Mouse (Mus musculus) Patski (cell line): ENCODE measurements around the gene Eln. TPM values are rescaled to one million over a fixed set of nuclear protein-coding genes. Genes with fewer than 3 reads are reported as not detected.

Source experiments
- ATAC-seq: fragments of 100-300 bp; one replicate; pipeline ENCODE4 v1.8.0; 2021
- CTCF ChIA-PET: fragments of 350-600 bp; sonication (Branson Sonifier 250); formaldehyde crosslinking; loops from one replicate; lab custom pipeline; 2022; ENCODE audit warnings: inconsistent platforms; lab: Charles Lee
- POLR2A ChIA-PET: fragments of 350-600 bp; sonication (Branson Sonifier 250); formaldehyde crosslinking; loops from one replicate; lab custom pipeline; 2022; ENCODE audit warnings: antibody characterized with exemption, inconsistent platforms; lab: Charles Lee
- DNase-seq: peaks from one replicate; pipeline ENCODE4 v3.0.0-alpha.2; 2011; ENCODE audit warnings: low read depth, low spot score
- H3K27me3 ChIP-seq: fragments of 371-371 bp; one replicate; pipeline ENCODE4 v1.5.1; 2021
- CTCF ChIP-seq: fragments of 100-300 bp; IDR thresholded peaks from one replicate; pipeline ENCODE4 v1.5.1; 2021
- in situ Hi-C: fragments of 300-500 bp; cut with MboI; formaldehyde crosslinking; loops from 3 replicates; pipeline ENCODE4 v1.11.1; 2018; ENCODE audit warnings: low pct_unique_long_range_greater_than_20kb, mixed read lengths
- polyA plus RNA-seq: library from polyadenylated mRNA; unstranded; gene quantifications from one replicate; pipeline ENCODE4 v1.2.3, GENCODE M21; 2021

Gene Eln
- polyA plus RNA-seq, 1 experiment from 2014 or later, result not detected

- POLR2A ChIA-PET, result interaction anchor here (0.5 to 0.9 kb wide), 3 partner anchors 11 to 492 kb away, joined by 3 to 10 read pairs (median 3); no protein-coding TSS in a partner anchor
- H3K27me3 ChIP-seq, result no peaks in the 10 kb centered on the region
- ATAC-seq, result no peak
- CTCF ChIA-PET, result interaction anchor here (1.3 kb wide), 1 partner anchor 181 kb away, joined by 4 read pairs; no protein-coding TSS in a partner anchor
- in situ Hi-C loops, result no loop called here
- TF ChIP-seq CTCF, result no peak
- DNase-seq, result no peak
Measured at GRCm38 (mm10) chr5:134674977-134675376, 72.1 kb downstream of the Eln start.

DNA sequence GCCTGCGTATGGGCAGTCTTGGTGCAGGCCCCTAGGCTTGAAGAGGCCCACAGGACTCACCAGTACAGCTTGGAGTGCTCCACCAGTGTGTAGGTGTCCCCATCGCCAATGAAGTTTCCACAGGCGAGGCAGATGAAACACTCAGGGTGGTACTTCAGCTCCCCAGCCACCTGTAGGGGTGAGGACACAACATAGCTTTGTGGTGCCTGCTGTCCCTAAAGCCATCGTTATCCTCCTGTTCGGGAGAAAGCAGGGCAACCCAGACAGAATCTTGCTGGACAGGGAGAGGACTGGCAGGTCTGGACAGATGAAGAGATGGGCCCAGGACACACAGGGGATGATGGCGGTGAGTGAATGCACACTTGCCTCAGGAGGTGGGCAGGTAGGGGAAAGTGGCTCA, 74.5 kb downstream of the Eln start:
- ChIA-PET CTCF (no interaction called here), POLR2A (no interaction called here)
- no peak for DNase-seq
- in situ Hi-C loops, result no loop called here
- H3K27me3 ChIP-seq, result no peaks in the 10 kb centered on the region
- no peak for TF ChIP-seq CTCF
- ATAC-seq, result no peak

DNA sequence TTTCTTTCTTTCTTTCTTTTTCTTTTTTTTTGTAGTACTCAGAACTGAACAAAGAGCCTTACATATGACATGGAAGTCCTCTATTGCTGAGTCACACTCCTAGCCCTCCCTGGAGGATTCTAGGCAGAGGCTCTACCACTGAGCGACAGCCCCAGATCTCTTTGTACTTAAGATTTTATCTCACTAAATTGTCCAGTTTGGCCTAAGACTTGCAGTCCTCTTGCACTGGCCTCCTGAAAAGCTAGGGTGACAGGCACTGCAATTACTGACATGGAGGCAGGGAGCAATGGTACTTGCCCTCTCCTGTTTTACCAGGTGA, 75.0 kb downstream of the Eln start:
- no peak for TF ChIP-seq CTCF
- in situ Hi-C loops, result no loop called here
- ChIA-PET CTCF (no interaction called here), POLR2A (no interaction called here)
- ATAC-seq, result no peak
- DNase-seq, result no peak
- H3K27me3 ChIP-seq, result no peaks in the 10 kb centered on the region

- TF ChIP-seq CTCF, result no peak
- ChIA-PET CTCF (no interaction called here), POLR2A (no interaction called here)
- in situ Hi-C loops, result no loop called here
- DNase-seq (no peak), ATAC-seq (no peak)
- H3K27me3 ChIP-seq, result no peaks in the 10 kb centered on the region
Measured at GRCm38 (mm10) chr5:134671335-134672197, 75.6 kb downstream of the Eln start.

- POLR2A ChIA-PET, result no interaction called here
Measured at GRCm38 (mm10) chr5:134669001-134669708, 78.0 kb downstream of the Eln start.

DNA sequence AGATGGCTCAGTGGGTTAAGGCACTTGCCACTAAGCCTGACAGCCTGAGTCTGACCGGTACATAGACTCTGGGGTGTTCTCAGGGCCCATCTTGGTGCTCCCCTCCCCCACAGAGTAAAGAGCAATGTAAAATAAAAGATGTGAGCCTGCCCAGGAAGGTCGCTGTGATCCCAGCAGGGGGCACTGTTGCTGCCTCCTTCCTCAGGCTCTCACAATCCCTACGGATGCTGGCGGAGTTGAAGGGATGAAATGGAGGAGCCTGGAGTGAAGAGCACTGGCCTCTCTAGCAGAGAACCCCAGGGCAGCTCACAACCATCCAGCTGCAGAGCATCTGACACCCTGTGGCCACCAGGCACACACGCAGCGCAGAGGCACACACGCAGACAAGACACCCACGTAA, 78.6 kb downstream of the Eln start:
- POLR2A ChIA-PET, result no interaction called here
- TF ChIP-seq CTCF, result no peak
- ATAC-seq, result no peak
- no peak for DNase-seq
- in situ Hi-C loops, result no loop called here
- CTCF ChIA-PET, result interaction anchor here (1.4 kb wide), 1 partner anchor 35 kb away, joined by 3 read pairs; no protein-coding TSS in a partner anchor
- no peaks in the 10 kb centered on the region for H3K27me3 ChIP-seq

More at GRCm38 (mm10) chr5:134669001-134669708, 78.0 kb downstream of the Eln start:
- in situ Hi-C loops, result no loop called here
- no peaks in the 10 kb centered on the region for H3K27me3 ChIP-seq
- CTCF ChIA-PET, result interaction anchor here (1.4 kb wide), 1 partner anchor 34 kb away, joined by 3 read pairs; no protein-coding TSS in a partner anchor
- no peak for DNase-seq
- no peak for TF ChIP-seq CTCF
- no peak for ATAC-seq

DNA sequence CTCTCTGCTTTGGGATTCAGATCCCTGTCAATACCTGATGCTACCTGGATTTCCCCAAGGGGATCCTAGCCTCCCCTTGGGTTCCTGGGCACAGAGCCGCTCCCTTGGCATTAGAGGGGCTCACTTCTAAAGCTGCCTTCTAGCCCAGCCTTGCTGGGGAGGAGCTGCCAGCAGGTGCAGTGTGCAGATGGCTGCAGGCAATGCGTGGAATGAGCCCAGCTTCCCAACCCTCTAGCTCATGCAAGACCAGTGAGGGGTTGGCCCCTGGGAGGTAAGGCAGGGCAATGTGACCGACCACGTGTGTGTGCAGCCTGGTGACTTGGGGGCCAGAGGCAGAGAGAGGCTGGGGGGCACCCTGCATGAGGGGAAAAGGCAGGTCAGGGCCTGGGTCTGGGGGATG, 90.4 kb downstream of the Eln start:
- TF ChIP-seq CTCF, result no peak
- DNase-seq, result no peak
- no peak for ATAC-seq
- in situ Hi-C loops, result no loop called here
- H3K27me3 ChIP-seq, result no peaks in the 10 kb centered on the region
- ChIA-PET CTCF (no interaction called here), POLR2A (no interaction called here)

Other genes with a start within 250 kb of the Eln start
- gene Clip2, start 194.9 kb downstream of the Eln start, polyA plus RNA-seq, result 33.8 TPM
- gene Syna, start 187.2 kb downstream of the Eln start, polyA plus RNA-seq, result 0.33 TPM
- gene Rfc2, start 166.0 kb downstream of the Eln start, polyA plus RNA-seq, result 94.4 TPM
- gene Lat2, start 132.3 kb downstream of the Eln start, polyA plus RNA-seq, result 0.65 TPM
- gene Eif4h, start 107.8 kb downstream of the Eln start, polyA plus RNA-seq, result 390 TPM
- gene Limk1, start 58.7 kb downstream of the Eln start, polyA plus RNA-seq, result 18.6 TPM
- not detected for gene Tmem270, start 159.4 kb upstream of the Eln start, polyA plus RNA-seq
- not detected for gene Cldn13, start 168.2 kb upstream of the Eln start, polyA plus RNA-seq
- gene Mettl27, start 185.0 kb upstream of the Eln start, polyA plus RNA-seq, result 27.5 TPM
- gene Cldn4, start 199.6 kb upstream of the Eln start, polyA plus RNA-seq, result 0.09 TPM
- gene Cldn3, start 238.9 kb upstream of the Eln start, polyA plus RNA-seq, result not detected